Mouse (Mus musculus): ENCODE data around the gene Cdh4.

- TF ChIP-seq CTCF (IDR thresholded peaks at IDR 0.05; ENCODE audit: low read depth, low read length) (no peak), TAL1 (conservative IDR thresholded peaks at IDR 0.05; ENCODE audit: low read depth, low read length) (no peak), GATA1 (IDR thresholded peaks at IDR 0.05; ENCODE audit: borderline replicate concordance, low read length) (no peak), POLR2AphosphoS5 (IDR thresholded peaks at IDR 0.05; ENCODE audit: insufficient replicate concordance, low read depth, low read length) (no peak), GATA2 (IDR thresholded peaks at IDR 0.05; ENCODE audit: borderline replicate concordance, low read depth, low read length) (no peak)
Measured at GRCm38 (mm10) chr2:179571175-179571769, 129.0 kb downstream of the Cdh4 start.
